Mouse (Mus musculus): ENCODE data around the gene Rprml. TPM values are rescaled to one million over a fixed set of nuclear protein-coding genes. Genes with fewer than 3 reads are reported as not detected.
A peak's percentile ranks its signal among the peaks of the same experiment; 100 is the strongest.

Gene Rprml
- total and polyA plus RNA-seq, 3 experiments = not detected

DNA sequence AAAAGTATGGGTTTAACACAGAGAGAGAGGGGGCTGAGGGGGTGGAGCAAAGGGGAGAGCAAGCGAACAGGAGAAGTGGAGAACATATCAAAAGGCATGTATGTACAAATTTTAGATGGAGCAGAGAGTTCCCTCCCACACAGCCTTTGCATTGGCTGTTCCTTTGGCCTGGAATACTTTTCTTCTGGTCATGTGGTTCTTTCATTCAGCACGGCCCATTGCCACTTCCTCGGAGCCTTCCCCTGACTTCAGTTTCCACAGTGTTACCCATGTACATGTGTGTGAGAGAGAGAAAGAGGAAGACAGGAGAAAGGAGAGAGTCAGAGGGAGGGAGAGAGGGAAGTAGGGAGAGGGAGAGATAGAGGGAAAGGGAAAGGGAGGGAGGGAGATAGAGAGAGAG, 13.9 kb upstream of the Rprml start:
- Histone ChIP-seq H3K4me1 (ENCODE audit: insufficient read depth, low read depth, low read length) (no peaks in the 10 kb centered on the region; the same call in 1 of the 2 replicates), H3K27me3 (ENCODE audit: insufficient read depth, low read length) (peaks cover 2% of the 10 kb centered on the region), H3K9me3 (replicated peaks) (no peaks in the 10 kb centered on the region), H3K36me3 (replicated peaks) (no peaks in the 10 kb centered on the region), H3K4me3 (ENCODE audit: low read depth, low read length) (no peak overlapping the region)
- no peak for ATAC-seq (ENCODE audit: extremely low read depth, insufficient number of reproducible peaks, low FRiP score, poor library complexity, severe bottlenecking)
- no peak for DNase-seq (ENCODE audit: low spot score)
- no peak for TF ChIP-seq TAL1 (conservative IDR thresholded peaks at IDR 0.05; ENCODE audit: low read depth, low read length)
- TF ChIP-seq POLR2AphosphoS5 (IDR thresholded peaks at IDR 0.05; ENCODE audit: insufficient replicate concordance, low read depth, low read length) = no peak
- TF ChIP-seq CTCF (IDR thresholded peaks at IDR 0.05; ENCODE audit: low read depth, low read length) = no peak
- no peak for TF ChIP-seq GATA1 (IDR thresholded peaks at IDR 0.05; ENCODE audit: borderline replicate concordance, low read length)
- no peak for TF ChIP-seq GATA2 (IDR thresholded peaks at IDR 0.05; ENCODE audit: borderline replicate concordance, low read depth, low read length)

DNA sequence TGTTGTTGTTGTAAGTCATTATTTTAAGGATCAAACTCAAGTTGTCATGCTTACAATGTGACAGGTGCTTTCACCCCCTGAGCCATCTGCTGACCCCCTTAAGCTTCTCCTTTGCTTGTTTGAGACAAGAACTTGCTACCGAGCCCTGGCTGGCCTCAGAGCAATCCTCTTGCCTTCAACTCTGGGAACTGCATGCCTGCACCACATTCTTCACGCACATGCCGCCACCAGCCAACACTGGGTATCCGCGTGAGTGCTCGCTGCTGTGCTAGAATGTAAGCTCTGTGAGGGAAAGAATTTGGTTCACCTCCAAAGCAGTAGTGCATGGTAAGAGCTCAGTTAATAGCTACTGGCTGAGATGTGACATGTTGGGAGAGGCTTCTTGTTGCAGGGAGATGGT, 13.1 kb upstream of the Rprml start:
- Histone ChIP-seq H3K9me3 (replicated peaks) (no peaks in the 10 kb centered on the region), H3K4me3 (ENCODE audit: low read depth, low read length) (no peak overlapping the region), H3K36me3 (replicated peaks) (no peaks in the 10 kb centered on the region), H3K27me3 (ENCODE audit: insufficient read depth, low read length) (peaks cover 2% of the 10 kb centered on the region), H3K4me1 (ENCODE audit: insufficient read depth, low read depth, low read length) (no peaks in the 10 kb centered on the region; the same call in 1 of the 2 replicates)
- ATAC-seq (ENCODE audit: extremely low read depth, insufficient number of reproducible peaks, low FRiP score, poor library complexity, severe bottlenecking) (no peak), DNase-seq (ENCODE audit: low spot score) (no peak)
- no peak for TF ChIP-seq GATA2 (IDR thresholded peaks at IDR 0.05; ENCODE audit: borderline replicate concordance, low read depth, low read length)
- TF ChIP-seq CTCF (IDR thresholded peaks at IDR 0.05; ENCODE audit: low read depth, low read length) = no peak
- TF ChIP-seq POLR2AphosphoS5 (IDR thresholded peaks at IDR 0.05; ENCODE audit: insufficient replicate concordance, low read depth, low read length) = no peak
- no peak for TF ChIP-seq GATA1 (IDR thresholded peaks at IDR 0.05; ENCODE audit: borderline replicate concordance, low read length)
- TF ChIP-seq TAL1 (conservative IDR thresholded peaks at IDR 0.05; ENCODE audit: low read depth, low read length) = no peak

- Histone ChIP-seq H3K9me3 (replicated peaks) (no peaks in the 10 kb centered on the region), H3K4me3 (ENCODE audit: low read depth, low read length) (no peak within 1 kb of the TSS), H3K36me3 (replicated peaks) (no peaks in the 10 kb centered on the region), H3K27me3 (ENCODE audit: insufficient read depth, low read length) (peaks cover 2% of the 10 kb centered on the region), H3K4me1 (ENCODE audit: insufficient read depth, low read depth, low read length) (no peaks in the 10 kb centered on the region; the same call in 1 of the 2 replicates)
- TF ChIP-seq POLR2AphosphoS5 (IDR thresholded peaks at IDR 0.05; ENCODE audit: insufficient replicate concordance, low read depth, low read length) = no peak
- TF ChIP-seq TAL1 (conservative IDR thresholded peaks at IDR 0.05; ENCODE audit: low read depth, low read length) = no peak
- TF ChIP-seq CTCF (IDR thresholded peaks at IDR 0.05; ENCODE audit: low read depth, low read length) = no peak
- TF ChIP-seq GATA2 (IDR thresholded peaks at IDR 0.05; ENCODE audit: borderline replicate concordance, low read depth, low read length) = no peak
- TF ChIP-seq GATA1 (IDR thresholded peaks at IDR 0.05; ENCODE audit: borderline replicate concordance, low read length) = no peak
- ATAC-seq (ENCODE audit: extremely low read depth, insufficient number of reproducible peaks, low FRiP score, poor library complexity, severe bottlenecking) (no peak), DNase-seq (ENCODE audit: low spot score) (no peak)
These were observed 10.6 kb upstream of the Rprml start, which contains the start of gene Lyzl6 for GRCm38 (mm10) chr11:103638790-103639189. Gene Lyzl6 (minus strand): TSS chr11:103638890.

DNA sequence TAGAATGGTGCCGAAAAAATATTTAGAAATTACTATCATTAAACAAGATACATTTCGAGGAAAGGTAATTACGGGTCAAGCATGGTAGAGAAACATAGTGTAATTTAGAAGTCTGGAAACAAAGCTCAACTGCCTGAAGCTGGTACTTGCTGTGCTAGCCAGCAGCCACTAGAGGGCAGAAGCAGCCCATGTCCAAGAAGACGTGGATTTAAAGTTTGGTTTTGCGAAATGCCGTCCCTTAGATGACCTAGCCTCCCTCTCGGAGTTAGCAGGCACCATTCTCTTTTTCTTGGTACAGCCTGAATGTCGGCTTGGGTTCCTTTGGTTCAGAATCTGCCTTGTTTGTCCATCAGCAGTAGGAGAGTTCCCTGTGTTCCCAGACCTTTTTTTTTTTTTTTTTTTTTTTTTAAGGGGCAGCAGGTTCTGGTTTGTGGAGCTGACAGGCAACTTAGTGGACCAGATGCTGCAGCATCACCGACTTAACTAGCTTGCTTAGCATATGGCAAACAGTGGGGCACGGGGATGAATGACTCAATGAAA, 9.9 kb upstream of the Rprml start:
- TF ChIP-seq CTCF (IDR thresholded peaks at IDR 0.05; ENCODE audit: low read depth, low read length) (peak; percentile 87), GATA2 (IDR thresholded peaks at IDR 0.05; ENCODE audit: borderline replicate concordance, low read depth, low read length) (no peak)
- H3K36me3 ChIP-seq (replicated peaks) = no peaks in the 10 kb centered on the region
- H3K27me3 ChIP-seq (ENCODE audit: insufficient read depth, low read length) = peaks cover 2% of the 10 kb centered on the region
- no peaks in the 10 kb centered on the region; the same call in 1 of the 2 replicates for H3K4me1 ChIP-seq (ENCODE audit: insufficient read depth, low read depth, low read length)
- H3K4me3 ChIP-seq (ENCODE audit: low read depth, low read length) = no peak overlapping the region
- peak; percentile 11 for DNase-seq (ENCODE audit: low spot score)
- no peak for ATAC-seq (ENCODE audit: extremely low read depth, insufficient number of reproducible peaks, low FRiP score, poor library complexity, severe bottlenecking)
- H3K9me3 ChIP-seq (replicated peaks) = no peaks in the 10 kb centered on the region

DNA sequence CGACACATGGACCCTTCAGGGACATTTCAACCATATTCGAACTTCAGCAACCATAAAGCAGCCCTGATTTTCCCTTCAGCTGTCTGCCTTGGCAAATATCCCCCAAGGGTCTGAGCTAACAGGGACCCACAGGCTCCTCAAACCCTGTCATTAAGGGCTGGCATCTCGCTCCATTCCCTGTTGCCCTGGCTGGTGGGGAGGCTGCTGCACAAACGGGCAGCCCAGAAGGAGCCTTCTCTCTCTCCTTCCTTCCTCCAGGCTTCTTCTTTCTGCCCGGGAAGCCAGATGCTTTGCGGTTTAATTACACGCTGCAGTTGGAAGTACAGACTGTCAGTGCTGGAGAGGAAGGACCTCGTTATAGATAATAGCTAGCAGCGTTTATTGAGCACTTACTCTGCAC, 6.2 kb upstream of the Rprml start:
- Histone ChIP-seq H3K36me3 (replicated peaks) (no peaks in the 10 kb centered on the region), H3K4me1 (ENCODE audit: insufficient read depth, low read depth, low read length) (no peaks in the 10 kb centered on the region; the same call in 1 of the 2 replicates), H3K9me3 (replicated peaks) (no peaks in the 10 kb centered on the region), H3K27me3 (ENCODE audit: insufficient read depth, low read length) (peaks cover 2% of the 10 kb centered on the region), H3K4me3 (ENCODE audit: low read depth, low read length) (no peak overlapping the region)
- DNase-seq (ENCODE audit: low spot score) (no peak), ATAC-seq (ENCODE audit: extremely low read depth, insufficient number of reproducible peaks, low FRiP score, poor library complexity, severe bottlenecking) (no peak)
- TF ChIP-seq POLR2AphosphoS5 (IDR thresholded peaks at IDR 0.05; ENCODE audit: insufficient replicate concordance, low read depth, low read length) (no peak), TAL1 (conservative IDR thresholded peaks at IDR 0.05; ENCODE audit: low read depth, low read length) (no peak), CTCF (IDR thresholded peaks at IDR 0.05; ENCODE audit: low read depth, low read length) (no peak), GATA1 (IDR thresholded peaks at IDR 0.05; ENCODE audit: borderline replicate concordance, low read length) (no peak), GATA2 (IDR thresholded peaks at IDR 0.05; ENCODE audit: borderline replicate concordance, low read depth, low read length) (no peak)

DNA sequence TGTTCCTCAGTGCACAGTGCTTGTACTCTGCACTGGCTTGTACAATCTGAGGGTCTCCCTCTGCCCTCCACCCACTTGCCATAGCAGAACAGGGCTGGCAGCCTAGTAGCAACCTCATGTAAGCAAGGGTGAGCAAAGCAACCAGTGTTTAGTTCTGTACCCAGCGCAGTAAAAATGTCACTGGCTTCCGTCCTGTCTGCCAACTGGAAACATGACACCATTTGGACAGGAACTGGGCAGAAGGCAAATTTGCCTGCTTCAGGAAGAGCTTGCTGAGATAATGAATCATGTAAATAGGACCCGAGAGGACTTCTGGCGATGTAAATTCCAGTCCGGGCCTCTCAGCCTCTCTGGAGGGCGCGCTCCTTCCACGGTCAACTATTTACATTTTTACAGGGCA, 3.6 kb upstream of the Rprml start:
- no peak for TF ChIP-seq GATA1 (IDR thresholded peaks at IDR 0.05; ENCODE audit: borderline replicate concordance, low read length)
- TF ChIP-seq GATA2 (IDR thresholded peaks at IDR 0.05; ENCODE audit: borderline replicate concordance, low read depth, low read length) = no peak
- TF ChIP-seq TAL1 (conservative IDR thresholded peaks at IDR 0.05; ENCODE audit: low read depth, low read length) = no peak
- no peak for TF ChIP-seq POLR2AphosphoS5 (IDR thresholded peaks at IDR 0.05; ENCODE audit: insufficient replicate concordance, low read depth, low read length)
- TF ChIP-seq CTCF (IDR thresholded peaks at IDR 0.05; ENCODE audit: low read depth, low read length) = no peak
- ATAC-seq (ENCODE audit: extremely low read depth, insufficient number of reproducible peaks, low FRiP score, poor library complexity, severe bottlenecking) = no peak
- no peaks in the 10 kb centered on the region for H3K27me3 ChIP-seq (ENCODE audit: insufficient read depth, low read length)

More for the DNA sequence above, 3.6 kb upstream of the Rprml start:
- no peaks in the 10 kb centered on the region; the same call in 1 of the 2 replicates for H3K9me3 ChIP-seq (replicated peaks)
- no peaks in the 10 kb centered on the region for H3K4me1 ChIP-seq (ENCODE audit: insufficient read depth, low read depth, low read length)
- H3K4me3 ChIP-seq (ENCODE audit: low read depth, low read length) = no peak overlapping the region
- no peak for DNase-seq (ENCODE audit: low spot score)
- H3K36me3 ChIP-seq (replicated peaks) = no peaks in the 10 kb centered on the region

Measured in G1E (cell line).